ENCODE assay signal across 8 mouse cellular contexts in the genomic region with DNA sequence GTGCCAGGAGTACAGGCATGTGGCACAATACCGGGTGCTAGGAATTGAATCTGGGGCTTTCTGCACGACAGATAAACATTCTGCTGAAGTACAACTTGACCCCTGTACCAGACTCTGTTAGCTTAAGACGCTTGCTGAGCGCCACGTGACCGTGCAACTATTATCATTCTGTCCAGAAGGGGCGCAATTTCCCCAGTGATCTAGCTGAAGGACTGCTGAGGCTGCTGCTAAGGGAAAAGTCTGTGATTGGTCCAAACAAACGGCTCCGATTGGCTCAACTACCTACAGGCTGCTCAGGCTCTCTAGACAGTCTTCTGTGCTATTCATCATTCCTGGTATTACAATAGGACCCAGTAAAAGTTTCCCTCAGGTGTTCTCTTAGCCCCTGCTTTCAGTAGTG. TPM values are rescaled to one million over a fixed set of nuclear protein-coding genes. Genes with fewer than 3 reads are reported as not detected.
DNase-seq lines count a peak whose midpoint lies in the region; ATAC-seq lines count a peak whose summit lies in the region.

No protein-coding gene starts in this region.

- no peaks in the 10 kb centered on the region for H3K27me3 ChIP-seq in forebrain, embryonic 11.5 days (ENCODE audit: control insufficient read depth, insufficient read depth, low read length)
- no peaks in the 10 kb centered on the region for H3K27me3 ChIP-seq in heart, embryonic 16.5 days (ENCODE audit: control insufficient read depth, insufficient read depth, low read length)
- H3K27me3 ChIP-seq in liver, embryonic 13.5 days, result no peaks in the 10 kb centered on the region
- H3K27me3 ChIP-seq in neural tube, embryonic 11.5 days (ENCODE audit: control insufficient read depth, insufficient read depth, low read length), result no peaks in the 10 kb centered on the region
- no peaks in the 10 kb centered on the region for H3K27me3 ChIP-seq in stomach, embryonic 16.5 days (ENCODE audit: control insufficient read depth, insufficient read depth, low read length)

- H3K4me3 ChIP-seq in forebrain, embryonic 11.5 days (ENCODE audit: low read depth, low read length), result no peak overlapping the region
- H3K4me3 ChIP-seq in heart, embryonic 16.5 days (ENCODE audit: low read length), result peak overlapping the region; percentile 23
- H3K4me3 ChIP-seq in liver, embryonic 13.5 days (replicated peaks), result no peak overlapping the region; the same call in 1 of the 2 replicates
- H3K4me3 ChIP-seq in neural tube, embryonic 11.5 days (ENCODE audit: low read depth, low read length), result 0 out of 2 replicates have a peak overlapping the region, but pooled peaks have one; percentile 6
- H3K4me3 ChIP-seq in stomach, embryonic 16.5 days (replicated peaks; ENCODE audit: low read length), result 0 out of 2 replicates have a peak overlapping the region, but pooled peaks have one; percentile 11

- H3K9ac ChIP-seq in forebrain, embryonic 11.5 days (ENCODE audit: low read length), result no peak overlapping the region
- H3K9ac ChIP-seq in heart, embryonic 16.5 days (ENCODE audit: low read length), result no peak overlapping the region
- H3K9ac ChIP-seq in liver, embryonic 13.5 days, result peak overlapping the region; percentile 39; the same call in 1 of the 2 replicates
- H3K9ac ChIP-seq in neural tube, embryonic 11.5 days (ENCODE audit: low read length), result peak overlapping the region; percentile 10; the same call in 1 of the 2 replicates
- no peak overlapping the region; the same call in 1 of the 2 replicates for H3K9ac ChIP-seq in stomach, embryonic 16.5 days (ENCODE audit: low read length)

- no peak overlapping the region for H3K27ac ChIP-seq in forebrain, embryonic 11.5 days (ENCODE audit: low read depth, low read length)
- H3K27ac ChIP-seq in heart, embryonic 16.5 days (ENCODE audit: low read length), result no peak overlapping the region
- peak overlapping the region; percentile 95 for H3K27ac ChIP-seq in liver, embryonic 13.5 days
- H3K27ac ChIP-seq in neural tube, embryonic 11.5 days (ENCODE audit: low read depth, low read length), result no peak overlapping the region
- H3K27ac ChIP-seq in stomach, embryonic 16.5 days (ENCODE audit: low read length), result no peak overlapping the region

- H3K9me3 ChIP-seq in forebrain, embryonic 11.5 days (ENCODE audit: control insufficient read depth, low read length), result no peaks in the 10 kb centered on the region
- H3K9me3 ChIP-seq in heart, embryonic 16.5 days (replicated peaks; ENCODE audit: control insufficient read depth, low read length), result no peaks in the 10 kb centered on the region
- H3K9me3 ChIP-seq in liver, embryonic 13.5 days (replicated peaks), result no peaks in the 10 kb centered on the region
- no peaks in the 10 kb centered on the region for H3K9me3 ChIP-seq in neural tube, embryonic 11.5 days (ENCODE audit: control insufficient read depth, low read length)
- H3K9me3 ChIP-seq in stomach, embryonic 16.5 days (replicated peaks; ENCODE audit: control insufficient read depth, low read length), result no peaks in the 10 kb centered on the region

- peak; percentile 79 to 88 for DNase-seq in CD8-positive naive resting alpha-beta T cell, adult 2 months (ENCODE audit: low read depth in 2 of 2, low spot score in 2 of 2)
- peak; percentile 95 for DNase-seq in c-Kit-positive CD71-negative TER-119-negative erythroid progenitor cells, embryonic 14.5 days (ENCODE audit: low read depth)
- peak; percentile 93 for DNase-seq in forebrain, embryonic 11.5 days (ENCODE audit: low spot score)
- DNase-seq in kidney, postnatal 25 days, result peak; percentile 96 to 97
- DNase-seq in liver, embryonic 13.5 days, result peak; percentile 85
- peak; percentile 91 for DNase-seq in neural tube, embryonic 11.5 days (ENCODE audit: low spot score)

- peaks cover 5% of the 10 kb centered on the region; the same call in 1 of the 2 replicates for H3K4me1 ChIP-seq in forebrain, embryonic 11.5 days (replicated peaks; ENCODE audit: control insufficient read depth, insufficient read depth, low read length)
- H3K4me1 ChIP-seq in heart, embryonic 16.5 days (ENCODE audit: control insufficient read depth, insufficient read depth, low read length), result peaks cover 18% of the 10 kb centered on the region
- H3K4me1 ChIP-seq in liver, embryonic 13.5 days (replicated peaks), result peaks cover 76% of the 10 kb centered on the region
- peaks cover 4% of the 10 kb centered on the region for H3K4me1 ChIP-seq in neural tube, embryonic 11.5 days (ENCODE audit: control insufficient read depth, insufficient read depth, low read length)
- H3K4me1 ChIP-seq in stomach, embryonic 16.5 days (ENCODE audit: control insufficient read depth, insufficient read depth, low read length), result peaks cover 21% of the 10 kb centered on the region

- ATAC-seq in forebrain, embryonic 11.5 days (replicated peaks; ENCODE audit: low FRiP score), result peak; percentile 83
- peak; percentile 55 for ATAC-seq in heart, embryonic 16.5 days (replicated peaks; ENCODE audit: extremely low read depth, insufficient read depth, low FRiP score)
- ATAC-seq in liver, embryonic 13.5 days (ENCODE audit: low read depth), result peak; percentile 20
- ATAC-seq in neural tube, embryonic 11.5 days (ENCODE audit: insufficient read depth, low FRiP score, low TSS enrichment), result peak; percentile 62
- peak; percentile 77 for ATAC-seq in stomach, embryonic 16.5 days (ENCODE audit: insufficient read depth, low FRiP score)

- WGBS in forebrain, embryonic 11.5 days, result 0% methylated on average over 9 of the region's 9 CpGs
- under 1% methylated on average over 9 of the region's 9 CpGs for WGBS in heart, embryonic 16.5 days
- under 1% methylated on average over 9 of the region's 9 CpGs for WGBS in liver, embryonic 13.5 days (ENCODE audit: insufficient replicate concordance)
- 0% methylated on average over 9 of the region's 9 CpGs for WGBS in neural tube, embryonic 11.5 days
- WGBS in stomach, embryonic 16.5 days, result under 1% methylated on average over 9 of the region's 9 CpGs

- peak overlapping the region; percentile 36 for H3K4me2 ChIP-seq in forebrain, embryonic 11.5 days (ENCODE audit: low read depth, low read length, severe bottlenecking)
- peak overlapping the region; percentile 52 for H3K4me2 ChIP-seq in heart, embryonic 16.5 days (ENCODE audit: low read depth, low read length)
- peak overlapping the region; percentile 35 for H3K4me2 ChIP-seq in liver, embryonic 13.5 days
- peak overlapping the region; percentile 39 for H3K4me2 ChIP-seq in neural tube, embryonic 11.5 days (ENCODE audit: low read depth)
- peak overlapping the region; percentile 47 for H3K4me2 ChIP-seq in stomach, embryonic 16.5 days (ENCODE audit: low read depth, low read length)

- no peaks in the 10 kb centered on the region for H3K36me3 ChIP-seq in forebrain, embryonic 11.5 days (ENCODE audit: control insufficient read depth, insufficient read depth, low read length)
- no peaks in the 10 kb centered on the region for H3K36me3 ChIP-seq in heart, embryonic 16.5 days (ENCODE audit: control insufficient read depth, insufficient read depth)
- no peaks in the 10 kb centered on the region for H3K36me3 ChIP-seq in liver, embryonic 13.5 days
- no peaks in the 10 kb centered on the region for H3K36me3 ChIP-seq in neural tube, embryonic 11.5 days (ENCODE audit: control insufficient read depth, insufficient read depth, low read length)
- no peaks in the 10 kb centered on the region for H3K36me3 ChIP-seq in stomach, embryonic 16.5 days (ENCODE audit: control insufficient read depth, insufficient read depth, low read length)

RNA-seq across cellular contexts. Expression of a gene that starts 4.6 kb away (rescaled TPM):
- 47.3 and 51.0 TPM in 2 replicates for polyA plus RNA-seq in forebrain, embryonic 11.5 days (2014; fragmentation: Nextera tagmentation; extraction: Ambion mirVana)
- polyA plus RNA-seq in heart, embryonic 16.5 days (2015; fragmentation: Nextera tagmentation; extraction: Ambion mirVana), result 67.7 and 69.2 TPM in 2 replicates
- 157 and 164 TPM in 2 replicates for polyA plus RNA-seq in liver, embryonic 13.5 days (2015; fragmentation: Nextera tagmentation; extraction: Ambion mirVana)
- polyA plus RNA-seq in neural tube, embryonic 11.5 days (2014; fragmentation: Nextera tagmentation; extraction: Ambion mirVana), result 48.3 and 52.2 TPM in 2 replicates
- polyA plus RNA-seq in stomach, embryonic 16.5 days (2015; fragmentation: Nextera tagmentation; extraction: Ambion mirVana), result 119 and 132 TPM in 2 replicates

RNA-seq across cellular contexts. Expression of a gene that starts 12.7 kb away (rescaled TPM):
- polyA plus RNA-seq in forebrain, embryonic 11.5 days (2014; fragmentation: Nextera tagmentation; extraction: Ambion mirVana), result 25.7 and 26.1 TPM in 2 replicates
- 16.9 and 17.0 TPM in 2 replicates for polyA plus RNA-seq in heart, embryonic 16.5 days (2015; fragmentation: Nextera tagmentation; extraction: Ambion mirVana)
- polyA plus RNA-seq in liver, embryonic 13.5 days (2015; fragmentation: Nextera tagmentation; extraction: Ambion mirVana), result 8.6 and 10.5 TPM in 2 replicates
- polyA plus RNA-seq in neural tube, embryonic 11.5 days (2014; fragmentation: Nextera tagmentation; extraction: Ambion mirVana), result 26.1 and 29.7 TPM in 2 replicates
- 11.0 and 13.8 TPM in 2 replicates for polyA plus RNA-seq in stomach, embryonic 16.5 days (2015; fragmentation: Nextera tagmentation; extraction: Ambion mirVana)

RNA-seq across cellular contexts. Expression of a gene that starts 48.2 kb away (rescaled TPM):
- polyA plus RNA-seq in forebrain, embryonic 11.5 days (2014; fragmentation: Nextera tagmentation; extraction: Ambion mirVana), result 59.8 and 70.9 TPM in 2 replicates
- 68.2 and 68.4 TPM in 2 replicates for polyA plus RNA-seq in heart, embryonic 16.5 days (2015; fragmentation: Nextera tagmentation; extraction: Ambion mirVana)
- polyA plus RNA-seq in liver, embryonic 13.5 days (2015; fragmentation: Nextera tagmentation; extraction: Ambion mirVana), result 33.1 and 33.3 TPM in 2 replicates
- 63.7 and 64.7 TPM in 2 replicates for polyA plus RNA-seq in neural tube, embryonic 11.5 days (2014; fragmentation: Nextera tagmentation; extraction: Ambion mirVana)
- 58.7 and 60.1 TPM in 2 replicates for polyA plus RNA-seq in stomach, embryonic 16.5 days (2015; fragmentation: Nextera tagmentation; extraction: Ambion mirVana)

Comparison
In these comparisons a context has a peak if more than half of its experiments do, and no peak if none do; other contexts are left out.
1. ATAC-seq: peak in every context shown above with its lines; median percentile 83 in forebrain, embryonic 11.5 days; 77 in stomach, embryonic 16.5 days; 62 in neural tube, embryonic 11.5 days; 55 in heart, embryonic 16.5 days; 20 in liver, embryonic 13.5 days.
2. H3K4me3 ChIP-seq: peak in heart, embryonic 16.5 days (single experiment), neural tube, embryonic 11.5 days (single experiment) and stomach, embryonic 16.5 days (single experiment); none in forebrain, embryonic 11.5 days (single experiment) and liver, embryonic 13.5 days (single experiment).
3. H3K9ac ChIP-seq: peak in liver, embryonic 13.5 days (single experiment) and neural tube, embryonic 11.5 days (single experiment); none in forebrain, embryonic 11.5 days (single experiment), heart, embryonic 16.5 days (single experiment) and stomach, embryonic 16.5 days (single experiment).
4. Peak in every context shown above with its lines, with median percentiles within 50 percentile points of each other: DNase-seq and H3K4me2 ChIP-seq.